Mouse (Mus musculus) kidney, embryonic 15.5 days (tissue): ENCODE data around the gene Itga7. TPM values are rescaled to one million over a fixed set of nuclear protein-coding genes. Genes with fewer than 3 reads are reported as not detected.
A peak's percentile ranks its signal among the peaks of the same experiment; 100 is the strongest.

Source experiments
- ATAC-seq: fragments of 200-750 bp; cut with Nextera tagmentation; replicated peaks from 2 replicates; pipeline ENCODE4 v1.8.0; 2017; ENCODE audit warnings: moderate TSS enrichment; ENCODE audit not compliant: low FRiP score
- H3K27ac ChIP-seq: fragments of 300-500 bp; sonication (generic); 2 replicates; pipeline ENCODE4 v1.5.1; 2015; ENCODE audit warnings: mild to moderate bottlenecking, inconsistent platforms
- H3K27me3 ChIP-seq: fragments of 300-500 bp; sonication (generic); 2 replicates; pipeline ENCODE4 v1.6.1; 2015; ENCODE audit warnings: inconsistent platforms
- H3K36me3 ChIP-seq: fragments of 300-500 bp; sonication (generic); 2 replicates; pipeline ENCODE4 v1.6.1; 2015; ENCODE audit warnings: inconsistent platforms
- H3K4me1 ChIP-seq: fragments of 300-500 bp; sonication (generic); 2 replicates; pipeline ENCODE4 v1.6.1; 2015; ENCODE audit warnings: inconsistent platforms
- H3K4me2 ChIP-seq: fragments of 300-500 bp; sonication (generic); 2 replicates; pipeline ENCODE4 v1.6.1; 2015; ENCODE audit warnings: moderate library complexity, mild to moderate bottlenecking, inconsistent platforms
- H3K4me3 ChIP-seq: fragments of 300-500 bp; sonication (generic); replicated peaks from 2 replicates; pipeline ENCODE4 v1.5.1; 2015; ENCODE audit warnings: mild to moderate bottlenecking, inconsistent platforms
- H3K9ac ChIP-seq: fragments of 300-500 bp; sonication (generic); 2 replicates; pipeline ENCODE4 v1.6.1; 2015; ENCODE audit warnings: mild to moderate bottlenecking, inconsistent platforms
- H3K9me3 ChIP-seq: fragments of 300-500 bp; sonication (generic); replicated peaks from 2 replicates; pipeline ENCODE4 v1.6.1; 2016; ENCODE audit warnings: inconsistent platforms
- WGBS: fragments of 180-500 bp; shearing (Covaris S2); methylation state at CpG from one replicate; pipeline ENCODE4 v1.1.7; 2015; ENCODE audit warnings: mixed read lengths; 5-methylcytosine and 5-hydroxymethylcytosine counted together
- polyA plus RNA-seq: library from polyadenylated mRNA; unstranded; fragments of >200 nt; fragmentation: Nextera tagmentation; extraction: Ambion mirVana; gene quantifications from 2 replicates; pipeline ENCODE4 v1.2.1, GENCODE M21; 2015

Gene Itga7
- polyA plus RNA-seq = 3.6 and 4.2 TPM in 2 replicates

DNA sequence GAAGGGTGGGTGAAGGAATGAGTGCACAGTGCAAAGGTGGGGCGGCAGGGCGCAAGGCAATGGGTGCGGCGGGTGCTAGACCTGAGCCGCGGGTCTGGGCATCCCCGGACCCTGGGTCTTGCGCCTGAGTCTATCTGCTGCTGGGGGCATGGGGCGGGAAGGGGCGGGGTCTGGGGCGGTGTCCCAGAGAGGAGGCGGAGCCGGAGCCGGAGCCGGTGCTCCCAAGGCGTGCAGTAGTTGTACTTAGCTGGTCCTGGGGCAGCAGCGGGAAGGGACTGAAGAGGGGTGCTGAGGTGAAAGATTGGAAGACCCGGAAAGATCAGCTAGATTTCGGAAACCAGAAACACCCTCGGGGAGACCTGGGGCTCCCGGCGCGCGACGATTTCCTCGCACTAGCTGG is at the start of gene Itga7:
Gene Itga7, plus strand, starts transcription at position 245 of the 400 bp plus-strand sequence.
- peak; percentile 85 for ATAC-seq
- Histone ChIP-seq H3K36me3 (no peaks in the 10 kb centered on the region), H3K9me3 (no peaks in the 10 kb centered on the region), H3K4me2 (peak within 1 kb of the TSS; percentile 89), H3K4me1 (peaks cover 16% of the 10 kb centered on the region), H3K9ac (no peak within 1 kb of the TSS), H3K27me3 (peaks cover 75% of the 10 kb centered on the region), H3K27ac (no peak within 1 kb of the TSS), H3K4me3 (peak within 1 kb of the TSS; percentile 48)
- under 1% methylated on average over 25 of the region's 26 CpGs for WGBS

- peak overlapping the region; percentile 81 for H3K4me3 ChIP-seq
- H3K9ac ChIP-seq = peak overlapping the region; percentile 36
- WGBS = 0% methylated on average over 5 of the region's 7 CpGs
- H3K36me3 ChIP-seq = peaks cover 37% of the 10 kb centered on the region
- peaks cover 15% of the 10 kb centered on the region for H3K27me3 ChIP-seq
- peaks cover 48% of the 10 kb centered on the region for H3K4me1 ChIP-seq
- peak overlapping the region; percentile 90 for H3K4me2 ChIP-seq
- H3K27ac ChIP-seq = peak overlapping the region; percentile 95
- ATAC-seq = peak; percentile 61
- no peaks in the 10 kb centered on the region for H3K9me3 ChIP-seq
Measured at GRCm38 (mm10) chr10:128888941-128889827, 44.4 kb upstream of the Itga7 start.

DNA sequence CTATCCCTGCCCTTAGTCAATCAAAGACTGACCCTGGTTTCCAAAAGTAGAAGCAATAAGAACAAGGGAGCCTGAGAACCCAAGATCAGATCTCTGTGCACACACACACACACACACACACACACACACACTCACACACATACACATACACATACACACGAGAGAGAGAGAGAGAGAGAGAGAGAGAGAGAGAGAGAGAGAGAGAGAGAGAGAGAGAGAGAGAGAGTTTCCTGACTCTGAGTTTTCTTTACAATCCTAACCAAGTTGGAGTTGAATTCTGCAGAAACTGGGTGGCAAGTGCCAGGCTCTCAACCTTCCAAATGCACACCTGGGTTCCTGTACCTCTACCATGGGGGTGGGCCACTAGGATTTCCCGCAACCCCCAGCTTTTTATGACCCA is 43.8 kb upstream of the Itga7 start:
- Histone ChIP-seq H3K27me3 (peaks cover 19% of the 10 kb centered on the region), H3K4me1 (peaks cover 48% of the 10 kb centered on the region), H3K9me3 (no peaks in the 10 kb centered on the region), H3K9ac (peak overlapping the region; percentile 90; the same call in 1 of the 2 replicates), H3K4me2 (peak overlapping the region; percentile 90), H3K36me3 (peaks cover 30% of the 10 kb centered on the region), H3K4me3 (peak overlapping the region; percentile 81), H3K27ac (peak overlapping the region; percentile 95)
- no peak for ATAC-seq
- 0% methylated on average over 1 of the region's 2 CpGs for WGBS

GRCm38 (mm10) chr10:128890383-128891295 is 43.0 kb upstream of the Itga7 start:
- Histone ChIP-seq H3K4me1 (peaks cover 52% of the 10 kb centered on the region), H3K27me3 (peaks cover 20% of the 10 kb centered on the region), H3K36me3 (peaks cover 22% of the 10 kb centered on the region), H3K4me2 (peak overlapping the region; percentile 90), H3K4me3 (peak overlapping the region; percentile 81), H3K9me3 (no peaks in the 10 kb centered on the region), H3K9ac (peak overlapping the region; percentile 90), H3K27ac (peak overlapping the region; percentile 95)
- no peak for ATAC-seq
- WGBS = 1% methylated on average over 39 of the region's 40 CpGs

GRCm38 (mm10) chr10:128891296-128892094 is 42.1 kb upstream of the Itga7 start, which contains the start of gene Gdf11:
Gene Gdf11 (minus strand): TSS chr10:128891718.
- ATAC-seq = peak; percentile 80
- peaks cover 28% of the 10 kb centered on the region for H3K27me3 ChIP-seq

DNA sequence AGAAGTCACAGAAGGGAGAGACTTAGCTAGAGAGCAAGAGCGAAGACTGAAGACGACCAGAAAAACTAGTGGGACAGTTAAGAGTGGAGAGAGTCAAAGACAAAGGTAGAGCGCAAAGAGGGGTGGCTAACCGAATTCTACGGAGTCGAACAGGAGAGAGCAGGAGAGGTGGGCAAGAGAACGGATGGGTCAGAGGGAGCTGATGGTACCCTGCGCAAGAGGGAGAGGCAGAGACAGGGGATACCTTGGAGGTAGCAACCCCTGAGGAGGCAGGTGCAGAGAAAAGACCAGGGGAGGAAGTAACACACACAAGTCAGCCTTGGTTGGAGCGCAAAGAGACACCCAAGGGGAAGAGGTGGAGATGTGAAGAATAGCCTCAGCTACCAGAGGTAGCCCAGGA is 41.4 kb upstream of the Itga7 start:
- Histone ChIP-seq H3K4me1 (peaks cover 49% of the 10 kb centered on the region), H3K36me3 (peaks cover 9% of the 10 kb centered on the region), H3K4me3 (peak overlapping the region; percentile 81), H3K9me3 (no peaks in the 10 kb centered on the region), H3K4me2 (peak overlapping the region; percentile 90), H3K9ac (peak overlapping the region; percentile 90), H3K27ac (peak overlapping the region; percentile 95), H3K27me3 (peaks cover 35% of the 10 kb centered on the region)
- 3% methylated on average over 9 of the region's 9 CpGs for WGBS
- ATAC-seq = no peak

More at GRCm38 (mm10) chr10:128891296-128892094, 42.1 kb upstream of the Itga7 start, which contains the start of gene Gdf11:
- Histone ChIP-seq H3K9ac (peak within 1 kb of the TSS; percentile 90), H3K36me3 (peaks cover 15% of the 10 kb centered on the region), H3K4me2 (peak within 1 kb of the TSS; percentile 90), H3K9me3 (no peaks in the 10 kb centered on the region), H3K4me1 (peaks cover 54% of the 10 kb centered on the region), H3K27ac (peak within 1 kb of the TSS; percentile 95), H3K4me3 (peak within 1 kb of the TSS; percentile 81)
- WGBS = 0% methylated on average over 39 of the region's 89 CpGs

- Histone ChIP-seq H3K4me1 (peaks cover 30% of the 10 kb centered on the region), H3K4me2 (peak overlapping the region; percentile 41), H3K27ac (no peak overlapping the region), H3K9me3 (no peaks in the 10 kb centered on the region), H3K9ac (no peak overlapping the region), H3K4me3 (peak overlapping the region; percentile 10; the same call in 1 of the 2 replicates), H3K27me3 (peaks cover 35% of the 10 kb centered on the region), H3K36me3 (no peaks in the 10 kb centered on the region)
- no peak for ATAC-seq
- 0% methylated on average over 9 of the region's 9 CpGs for WGBS
Measured at GRCm38 (mm10) chr10:128895437-128895836, 38.2 kb upstream of the Itga7 start.

GRCm38 (mm10) chr10:128895952-128896693 is 37.5 kb upstream of the Itga7 start:
- Histone ChIP-seq H3K36me3 (no peaks in the 10 kb centered on the region), H3K9ac (no peak overlapping the region), H3K4me1 (peaks cover 25% of the 10 kb centered on the region), H3K27ac (no peak overlapping the region), H3K4me2 (peak overlapping the region; percentile 41), H3K9me3 (no peaks in the 10 kb centered on the region), H3K4me3 (peak overlapping the region; percentile 10), H3K27me3 (peaks cover 35% of the 10 kb centered on the region)
- no peak for ATAC-seq
- WGBS = 6% methylated on average over 17 of the region's 17 CpGs

DNA sequence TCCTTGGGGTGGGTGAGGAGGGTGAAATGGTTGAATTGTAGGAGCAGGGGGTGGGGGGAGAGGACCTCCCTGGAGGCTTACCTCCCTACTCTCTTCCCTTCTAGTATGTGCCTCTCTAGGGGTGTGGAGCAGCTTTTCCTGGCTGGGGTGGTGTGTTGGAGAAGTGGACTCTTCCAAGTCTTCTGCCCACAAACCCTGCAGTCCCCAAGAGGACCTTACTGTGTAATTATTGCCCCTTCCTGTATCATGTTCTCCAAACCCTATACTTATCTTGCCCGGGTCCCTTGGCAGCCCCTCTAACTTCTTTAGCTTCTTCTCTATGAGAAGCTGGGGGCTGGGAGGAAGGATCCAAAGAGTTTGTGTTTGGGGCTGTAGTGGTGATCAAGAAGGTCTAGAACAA is 36.8 kb upstream of the Itga7 start:
- no peak overlapping the region for H3K4me3 ChIP-seq

DNA sequence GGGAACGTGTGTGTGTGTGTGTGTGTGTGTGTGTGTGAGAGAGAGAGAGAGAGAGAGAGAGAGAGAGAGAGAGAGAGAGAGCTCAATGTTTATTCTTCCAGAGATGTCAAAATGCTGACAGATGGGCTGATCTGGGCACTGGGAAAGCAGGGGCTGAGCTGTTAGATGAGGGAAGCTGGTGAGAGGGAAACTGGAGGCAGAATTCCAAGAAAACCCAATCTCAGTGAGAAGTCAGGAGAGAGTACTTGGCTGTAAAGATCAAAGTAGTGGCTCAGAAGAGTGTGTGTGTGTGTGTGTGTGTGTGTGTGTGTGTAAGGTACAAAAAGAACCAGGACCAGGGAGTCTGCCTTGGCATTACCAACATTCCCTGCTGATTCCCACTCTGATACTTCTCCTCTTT is 36.1 kb upstream of the Itga7 start:
- 8% methylated on average over 1 of the region's 1 CpGs for WGBS
- H3K27me3 ChIP-seq = peaks cover 32% of the 10 kb centered on the region
- ATAC-seq = no peak
- no peaks in the 10 kb centered on the region for H3K36me3 ChIP-seq
- H3K4me2 ChIP-seq = no peak overlapping the region
- H3K4me1 ChIP-seq = peaks cover 21% of the 10 kb centered on the region
- H3K27ac ChIP-seq = no peak overlapping the region
- H3K9ac ChIP-seq = no peak overlapping the region
- H3K4me3 ChIP-seq = no peak overlapping the region
- no peaks in the 10 kb centered on the region for H3K9me3 ChIP-seq

More for the DNA sequence above, 36.8 kb upstream of the Itga7 start:
- peaks cover 35% of the 10 kb centered on the region for H3K27me3 ChIP-seq
- ATAC-seq = no peak
- H3K4me1 ChIP-seq = peaks cover 25% of the 10 kb centered on the region
- no peaks in the 10 kb centered on the region for H3K36me3 ChIP-seq
- no peak overlapping the region for H3K4me2 ChIP-seq
- H3K9me3 ChIP-seq = no peaks in the 10 kb centered on the region
- H3K9ac ChIP-seq = no peak overlapping the region
- WGBS = 58% methylated on average over 1 of the region's 1 CpGs
- no peak overlapping the region for H3K27ac ChIP-seq
